ENCODE assay signal across 8 mouse cellular contexts in genomic region chrX:136742241-136742640, GRCm38 (mm10). TPM values are rescaled to one million over a fixed set of nuclear protein-coding genes. Genes with fewer than 3 reads are reported as not detected.
DNase-seq lines count a peak whose midpoint lies in the region; ATAC-seq and TF ChIP-seq lines count a peak whose summit lies in the region.

No protein-coding gene starts in this region.

- H3K79me2 ChIP-seq in CH12.LX (replicated peaks; ENCODE audit: control insufficient read depth, extremely low read depth, insufficient read depth, poor library complexity, severe bottlenecking), result peaks cover 22% of the 10 kb centered on the region

- H3K4me2 ChIP-seq in CH12.LX (ENCODE audit: insufficient read depth, low read depth, poor library complexity, severe bottlenecking), result peak overlapping the region; percentile 75
- peak overlapping the region; percentile 64 for H3K4me2 ChIP-seq in heart, embryonic 12.5 days
- peak overlapping the region; percentile 59 for H3K4me2 ChIP-seq in limb, embryonic 13.5 days (replicated peaks)
- H3K4me2 ChIP-seq in neural tube, embryonic 11.5 days (ENCODE audit: low read depth), result peak overlapping the region; percentile 45

- H3K9me3 ChIP-seq in CH12.LX (replicated peaks; ENCODE audit: low read length), result no peaks in the 10 kb centered on the region
- H3K9me3 ChIP-seq in heart, embryonic 12.5 days (replicated peaks), result no peaks in the 10 kb centered on the region
- H3K9me3 ChIP-seq in limb, embryonic 13.5 days, result no peaks in the 10 kb centered on the region
- no peaks in the 10 kb centered on the region for H3K9me3 ChIP-seq in neural tube, embryonic 11.5 days (ENCODE audit: control insufficient read depth, low read length)

- peak overlapping the region; percentile 96 for H3K27ac ChIP-seq in CH12.LX (ENCODE audit: insufficient read depth, low read depth)
- peak overlapping the region; percentile 91 for H3K27ac ChIP-seq in heart, embryonic 12.5 days (ENCODE audit: poor library complexity, severe bottlenecking)
- H3K27ac ChIP-seq in limb, embryonic 13.5 days, result peak overlapping the region; percentile 84
- 0 out of 2 replicates have a peak overlapping the region, but pooled peaks have one; percentile 39 for H3K27ac ChIP-seq in neural tube, embryonic 11.5 days (ENCODE audit: low read depth, low read length)

- no peaks in the 10 kb centered on the region for H3K27me3 ChIP-seq in CH12.LX (replicated peaks)
- no peaks in the 10 kb centered on the region for H3K27me3 ChIP-seq in heart, embryonic 12.5 days (replicated peaks)
- no peaks in the 10 kb centered on the region; the same call in 1 of the 2 replicates for H3K27me3 ChIP-seq in limb, embryonic 13.5 days
- no peaks in the 10 kb centered on the region for H3K27me3 ChIP-seq in neural tube, embryonic 11.5 days (ENCODE audit: control insufficient read depth, insufficient read depth, low read length)

- TF ChIP-seq RAD21 in CH12.LX (IDR thresholded peaks at IDR 0.05; ENCODE audit: low read depth, low read length), result no peak

- H3K4me3 ChIP-seq in CH12.LX (replicated peaks in 1 of 3; ENCODE audit: low read depth in 2 of 3, low read length in 2 of 3, poor library complexity in 1 of 3), result peak overlapping the region; percentile 58 to 85 (median 64)
- H3K4me3 ChIP-seq in heart, embryonic 12.5 days, result peak overlapping the region; percentile 52
- H3K4me3 ChIP-seq in limb, embryonic 13.5 days, result peak overlapping the region; percentile 55
- H3K4me3 ChIP-seq in neural tube, embryonic 11.5 days (ENCODE audit: low read depth, low read length), result peak overlapping the region; percentile 39

- WGBS in heart, embryonic 12.5 days, result 23% methylated on average over 10 of the region's 10 CpGs
- 23% methylated on average over 10 of the region's 10 CpGs for whole genome bisulfite sequencing in limb, embryonic 13.5 days
- WGBS in neural tube, embryonic 11.5 days, result 32% methylated on average over 10 of the region's 10 CpGs

- H3K9ac ChIP-seq in CH12.LX (ENCODE audit: insufficient read depth, low read depth), result peak overlapping the region; percentile 80
- H3K9ac ChIP-seq in heart, embryonic 12.5 days, result peak overlapping the region; percentile 81
- H3K9ac ChIP-seq in limb, embryonic 13.5 days, result peak overlapping the region; percentile 56; the same call in 1 of the 2 replicates
- peak overlapping the region; percentile 50 for H3K9ac ChIP-seq in neural tube, embryonic 11.5 days (ENCODE audit: low read length)

- peak; percentile 12 for DNase-seq in cerebellum, adult 11 months
- DNase-seq in cerebellum, adult 9-11 months, result no peak
- DNase-seq in CH12.LX (ENCODE audit: extremely low read depth), result peak; percentile 11
- DNase-seq in neural tube, embryonic 11.5 days (ENCODE audit: low spot score), result peak; percentile 20
- no peak for DNase-seq in urinary bladder, postnatal 36 days (ENCODE audit: low spot score in 2 of 2)
- no peak for DNase-seq in right cerebral cortex, postnatal 36 days (ENCODE audit: low spot score in 2 of 2)

- no peak for TF ChIP-seq EP300 in CH12.LX (IDR thresholded peaks at IDR 0.05; ENCODE audit: low read length)

- in situ Hi-C loops in CH12.LX (cut with MboI; ENCODE audit: low pct_ligation_motif_present, low pct_unique_long_range_greater_than_20kb, low sequenced_read_pairs), result loop anchor here (10.0 to 25.0 kb wide), 2 partner anchors 117 to 270 kb away; no protein-coding TSS in a partner anchor

- ATAC-seq in heart, embryonic 12.5 days (ENCODE audit: insufficient number of reproducible peaks, low FRiP score), result no peak
- no peak for ATAC-seq in limb, embryonic 13.5 days (ENCODE audit: low FRiP score, low read depth)
- no peak for ATAC-seq in neural tube, embryonic 11.5 days (ENCODE audit: insufficient read depth, low FRiP score, low TSS enrichment)

- H3K4me1 ChIP-seq in CH12.LX (ENCODE audit: control insufficient read depth in 1 of 2, insufficient read depth in 2 of 2), result peaks cover 0 to 3% of the 10 kb centered on the region in 2 experiments; a peak in 1 of 4 replicates
- no peaks in the 10 kb centered on the region for H3K4me1 ChIP-seq in heart, embryonic 12.5 days (replicated peaks)
- peaks cover 7% of the 10 kb centered on the region for H3K4me1 ChIP-seq in limb, embryonic 13.5 days
- no peaks in the 10 kb centered on the region for H3K4me1 ChIP-seq in neural tube, embryonic 11.5 days (ENCODE audit: control insufficient read depth, insufficient read depth, low read length)

- TF ChIP-seq POLR2A in CH12.LX (IDR thresholded peaks at IDR 0.05; ENCODE audit: low read depth, low read length), result no peak

- no peak for TF ChIP-seq CTCF in CH12.LX (conservative IDR thresholded peaks at IDR 0.05 in 1 of 2, IDR thresholded peaks at IDR 0.05 in 1 of 2; ENCODE audit: low read depth in 2 of 2, low read length in 2 of 2)

- peaks cover 3 to 14% of the 10 kb centered on the region in 2 experiments for H3K36me3 ChIP-seq in CH12.LX (replicated peaks in 1 of 2; ENCODE audit: control insufficient read depth in 1 of 2, insufficient read depth in 1 of 2, low read length in 1 of 2)
- peaks cover 6% of the 10 kb centered on the region; the same call in 1 of the 2 replicates for H3K36me3 ChIP-seq in heart, embryonic 12.5 days
- peaks cover 6% of the 10 kb centered on the region; the same call in 1 of the 2 replicates for H3K36me3 ChIP-seq in limb, embryonic 13.5 days
- no peaks in the 10 kb centered on the region for H3K36me3 ChIP-seq in neural tube, embryonic 11.5 days (ENCODE audit: control insufficient read depth, insufficient read depth, low read length)

- dilution Hi-C loops in CH12.LX (cut with MboI; ENCODE audit: extremely low pct_ligation_motif_present, extremely low pct_unique_long_range_greater_than_20kb, low sequenced_read_pairs), result no loop called here

TF ChIP-seq in CH12.LX, 34 proteins besides CTCF, POLR2A, EP300 and RAD21:
- no peak for TF ChIP-seq JUND (conservative IDR thresholded peaks at IDR 0.05; ENCODE audit: low read depth, low read length)
- TF ChIP-seq ZNF384 (IDR thresholded peaks at IDR 0.05; ENCODE audit: low read depth, low read length), result no peak
- peak; percentile 43; the same call in 1 of the 2 replicates for TF ChIP-seq CHD1 (IDR thresholded peaks at IDR 0.05; ENCODE audit: low read depth, low read length)

RNA-seq across cellular contexts. Expression of gene Morf4l2, which starts 1.2 kb away (rescaled TPM):
- total RNA-seq in CH12.LX (2012; rRNA removed) (189 and 254 TPM in 2 replicates), CH12.LX (2014; rRNA removed) (585 and 613 TPM in 2 replicates)
- polyA plus RNA-seq in CH12.LX (2012; ENCODE audit: insufficient read length, low read depth), result 358 and 445 TPM in 2 replicates
- 403 and 424 TPM in 2 replicates for polyA plus RNA-seq in heart, embryonic 12.5 days (2016; fragmentation: Nextera tagmentation; extraction: Ambion mirVana)
- 676 and 684 TPM in 2 replicates for polyA plus RNA-seq in limb, embryonic 13.5 days (2015; fragmentation: Nextera tagmentation; extraction: Ambion mirVana)
- 622 and 646 TPM in 2 replicates for polyA plus RNA-seq in neural tube, embryonic 11.5 days (2014; fragmentation: Nextera tagmentation; extraction: Ambion mirVana)

RNA-seq across cellular contexts. Expression of gene Tceal1, which starts 34.5 kb away (rescaled TPM):
- total RNA-seq in CH12.LX (2012; rRNA removed) (0.08 TPM in 2 replicates), CH12.LX (2014; rRNA removed) (not detected in 2 replicates)
- polyA plus RNA-seq in CH12.LX (2012; ENCODE audit: insufficient read length, low read depth), result not detected in 2 replicates
- 8.7 and 9.3 TPM in 2 replicates for polyA plus RNA-seq in heart, embryonic 12.5 days (2016; fragmentation: Nextera tagmentation; extraction: Ambion mirVana)
- polyA plus RNA-seq in limb, embryonic 13.5 days (2015; fragmentation: Nextera tagmentation; extraction: Ambion mirVana), result 13.8 and 14.9 TPM in 2 replicates
- 8.9 and 9.3 TPM in 2 replicates for polyA plus RNA-seq in neural tube, embryonic 11.5 days (2014; fragmentation: Nextera tagmentation; extraction: Ambion mirVana)

RNA-seq across cellular contexts. Expression of gene Glra4, which starts 37.7 kb away (rescaled TPM):
- total RNA-seq in CH12.LX (2012; rRNA removed) (not detected in 2 replicates), CH12.LX (2014; rRNA removed) (not detected in 2 replicates)
- polyA plus RNA-seq in CH12.LX (2012; ENCODE audit: insufficient read length, low read depth), result not detected in 2 replicates
- polyA plus RNA-seq in heart, embryonic 12.5 days (2016; fragmentation: Nextera tagmentation; extraction: Ambion mirVana), result not detected in 2 replicates
- 0.10 and 0.20 TPM in 2 replicates for polyA plus RNA-seq in limb, embryonic 13.5 days (2015; fragmentation: Nextera tagmentation; extraction: Ambion mirVana)
- polyA plus RNA-seq in neural tube, embryonic 11.5 days (2014; fragmentation: Nextera tagmentation; extraction: Ambion mirVana), result not detected in 2 replicates

Comparison
In these comparisons a context has a peak if more than half of its experiments do, and no peak if none do; other contexts are left out.
1. DNase-seq: peak in cerebellum, adult 11 months (single experiment), CH12.LX (single experiment) and neural tube, embryonic 11.5 days (single experiment); none in cerebellum, adult 9-11 months (single experiment), urinary bladder, postnatal 36 days (0 of 2) and right cerebral cortex, postnatal 36 days (0 of 2).
2. H3K27ac ChIP-seq: peak in every context shown above with its lines; median percentile 96 in CH12.LX; 91 in heart, embryonic 12.5 days; 84 in limb, embryonic 13.5 days; 39 in neural tube, embryonic 11.5 days.
3. Peak in every context shown above with its lines, with median percentiles within 50 percentile points of each other: H3K4me2 ChIP-seq, H3K4me3 ChIP-seq and H3K9ac ChIP-seq.